Mouse (Mus musculus): Measurements from ENCODE around the gene S100a1. TPM values are rescaled to one million over a fixed set of nuclear protein-coding genes. Genes with fewer than 3 reads are reported as not detected.

S100a1 gene
- total RNA-seq (2023): 2.2 TPM

GRCm38 (mm10) chr3:90513796-90514590, at the start of gene S100a1, which contains the start of gene S100a13:
Gene S100a1, minus strand, starts transcription at chr3:90514392.
Gene S100a13, plus strand, starts transcription at chr3:90514435.

GRCm38 (mm10) chr3:90560008-90560628, 45.9 kb upstream of the S100a1 start, which contains the start of gene S100a3:
Gene S100a3, plus strand, starts transcription at chr3:90560578.

GRCm38 (mm10) chr3:90537141-90537904, 23.1 kb upstream of the S100a1 start, which contains the start of gene S100a16:
Gene S100a16, plus strand, starts transcription at chr3:90537254.

GRCm38 (mm10) chr3:90526580-90526979, 12.4 kb upstream of the S100a1 start, which contains the start of gene S100a14:
Gene S100a14, plus strand, starts transcription at chr3:90526856.

GRCm38 (mm10) chr3:90508950-90509746, 5.0 kb downstream of the S100a1 start, which contains the start of gene Chtop:
Gene Chtop, minus strand, starts transcription at chr3:90509498.

GRCm38 (mm10) chr3:90490696-90491256, 23.4 kb downstream of the S100a1 start, which contains the start of gene Snapin:
Gene Snapin, minus strand, starts transcription at chr3:90491033.

GRCm38 (mm10) chr3:90475831-90476611, 38.2 kb downstream of the S100a1 start, which contains the start of gene Ilf2:
Gene Ilf2, plus strand, starts transcription at chr3:90476126.

GRCm38 (mm10) chr3:90465686-90466310, 48.4 kb downstream of the S100a1 start, which contains the start of gene Npr1:
Gene Npr1, minus strand, starts transcription at chr3:90465866.

Other genes starting within 250 kb of the S100a1 start
- 67.2 TPM for gene Dennd4b, start 249.2 kb downstream of the S100a1 start, total RNA-seq (2023)
- gene Gatad2b, start 221.2 kb downstream of the S100a1 start, total RNA-seq (2023): 122 TPM
- gene Slc27a3, start 124.5 kb downstream of the S100a1 start, total RNA-seq (2023): 1.3 TPM
- gene Ints3, start 80.8 kb downstream of the S100a1 start, total RNA-seq (2023): 52.6 TPM
- gene Npr1, start 48.5 kb downstream of the S100a1 start, total RNA-seq (2023): 1.6 TPM
- gene Ilf2, start 38.3 kb downstream of the S100a1 start, total RNA-seq (2023): 84.0 TPM
- 42.1 TPM for gene Snapin, start 23.4 kb downstream of the S100a1 start, total RNA-seq (2023)
- gene Chtop, start 4.9 kb downstream of the S100a1 start, total RNA-seq (2023): 211 TPM
- gene S100a13, start within 50 bp of the S100a1 start, total RNA-seq (2023): 37.8 TPM
- 1.2 TPM for gene S100a14, start 12.5 kb upstream of the S100a1 start, total RNA-seq (2023)
- 0.71 TPM for gene S100a16, start 22.9 kb upstream of the S100a1 start, total RNA-seq (2023)
- gene S100a3, start 46.2 kb upstream of the S100a1 start, total RNA-seq (2023): not detected
- gene S100a2, start 75.9 kb upstream of the S100a1 start, total RNA-seq (2023): not detected
- not detected for gene Gm42674, start 87.5 kb upstream of the S100a1 start, total RNA-seq (2023)
- gene S100a4, start 89.4 kb upstream of the S100a1 start, total RNA-seq (2023): 16.8 TPM
- gene S100a5, start 94.1 kb upstream of the S100a1 start, total RNA-seq (2023): not detected
- gene S100a6, start 98.5 kb upstream of the S100a1 start, total RNA-seq (2023): 14.4 TPM
- gene S100a7a, start 139.6 kb upstream of the S100a1 start, total RNA-seq (2023): not detected
- 19.6 TPM for gene S100a8, start 154.6 kb upstream of the S100a1 start, total RNA-seq (2023)
- gene S100a9, start 181.3 kb upstream of the S100a1 start, total RNA-seq (2023): 18.9 TPM
- not detected for gene Pglyrp4, start 212.5 kb upstream of the S100a1 start, total RNA-seq (2023)

Data from CD4-positive naive resting alpha-beta T cell, adult 57 days (primary cell).